Mouse (Mus musculus) heart, postnatal 36 days (tissue): Measurements from ENCODE around the gene Sept8. TPM values are rescaled to one million over a fixed set of nuclear protein-coding genes. Genes with fewer than 3 reads are reported as not detected.

Source experiments
- DNase-seq, 2 experiments: peaks; one replicate each; pipeline ENCODE4 v3.0.0; 2021 to 2022
- intact Hi-C: fragments of 180-260 bp; cut with DNase I; formaldehyde crosslinking; loops from one replicate; pipeline ENCODE4 v1.15.1; 2025
- total RNA-seq, 2 experiments: library from RNA; stranded (reverse); gene quantifications; 2 replicates each; pipeline ENCODE4 v1.2.3; 2021

Gene Sept8
- total RNA-seq, 2 experiments from 2014 or later: 28.4 to 35.3 TPM

- no peak for DNase-seq
- intact Hi-C loops: no loop called here
These were observed 25.7 kb upstream of the Sept8 start for GRCm38 (mm10) chr11:53493243-53493955.

- DNase-seq: no peak
- intact Hi-C loops: no loop called here
These were observed 23.6 kb upstream of the Sept8 start for GRCm38 (mm10) chr11:53495417-53495816.

GRCm38 (mm10) chr11:53496946-53497345, 22.1 kb upstream of the Sept8 start:
- DNase-seq: no peak
- intact Hi-C loops: no loop called here

GRCm38 (mm10) chr11:53500569-53500968, 18.5 kb upstream of the Sept8 start:
- intact Hi-C loops: no loop called here
- no peak for DNase-seq

- DNase-seq: no peak
- intact Hi-C loops: no loop called here
These were observed 16.9 kb upstream of the Sept8 start for GRCm38 (mm10) chr11:53502039-53502765.

- DNase-seq: no peak
- intact Hi-C loops: no loop called here
These were observed 15.3 kb upstream of the Sept8 start for GRCm38 (mm10) chr11:53503738-53504137.

GRCm38 (mm10) chr11:53504376-53504775, 14.7 kb upstream of the Sept8 start:
- intact Hi-C loops: no loop called here
- DNase-seq: no peak

- DNase-seq: no peak
- intact Hi-C loops: no loop called here
These were observed 13.9 kb upstream of the Sept8 start for GRCm38 (mm10) chr11:53505026-53505663.

- no peak for DNase-seq
- intact Hi-C loops: no loop called here
These were observed 11.8 kb upstream of the Sept8 start for GRCm38 (mm10) chr11:53507098-53507805.

GRCm38 (mm10) chr11:53508152-53508551, 10.9 kb upstream of the Sept8 start:
- intact Hi-C loops: no loop called here
- peak; percentile 67 to 75 for DNase-seq

- DNase-seq: no peak
- intact Hi-C loops: no loop called here
These were observed 10.5 kb upstream of the Sept8 start for GRCm38 (mm10) chr11:53508591-53508990.

- no peak for DNase-seq
- intact Hi-C loops: loop anchor here (2.0 kb wide), 1 partner anchor 40 kb away; the partner anchor contains the start of gene Gm9837
These were observed 8.7 kb upstream of the Sept8 start for GRCm38 (mm10) chr11:53510351-53510750.

- intact Hi-C loops: no loop called here
- no peak for DNase-seq
These were observed 2.1 kb upstream of the Sept8 start for GRCm38 (mm10) chr11:53516775-53517627.

GRCm38 (mm10) chr11:53518759-53519158, 298 bp upstream of the Sept8 start:
- intact Hi-C loops: no loop called here
- DNase-seq: no peak

- intact Hi-C loops: no loop called here
- peak; percentile 69 to 79 for DNase-seq
These were observed 1.3 kb downstream of the Sept8 start for GRCm38 (mm10) chr11:53520122-53520978.

GRCm38 (mm10) chr11:53521120-53521820, 2.2 kb downstream of the Sept8 start:
- intact Hi-C loops: no loop called here
- no peak for DNase-seq

- peak; percentile 60 to 69 for DNase-seq
- intact Hi-C loops: no loop called here
These were observed 2.7 kb downstream of the Sept8 start for GRCm38 (mm10) chr11:53521821-53522131.

- no peak for DNase-seq
- intact Hi-C loops: no loop called here
These were observed 3.3 kb downstream of the Sept8 start for GRCm38 (mm10) chr11:53522362-53522761.

- DNase-seq: no peak
- intact Hi-C loops: no loop called here
These were observed 3.9 kb downstream of the Sept8 start for GRCm38 (mm10) chr11:53522930-53523329.
